Mouse (Mus musculus) fat pad, adult 2 months (tissue): Measurements from ENCODE around the gene Hoxa13.
A peak's percentile ranks its signal among the peaks of the same experiment; 100 is the strongest.

Source experiments
- DNase-seq: peaks from one replicate; pipeline ENCODE4 v3.0.0-alpha.2; 2011; ENCODE audit warnings: low read depth, low spot score; ENCODE audit errors: extremely low read depth

The Hoxa13 gene

GRCm38 (mm10) chr6:52260654-52261575, at the start of gene Hoxa13:
TSS of gene Hoxa13 (minus strand) at chr6:52260880.
- no peak for DNase-seq

- DNase-seq, result no peak
These were observed 49.7 kb upstream of the Hoxa13 start for GRCm38 (mm10) chr6:52310366-52310765.

- DNase-seq, result no peak
These were observed 49.1 kb upstream of the Hoxa13 start for GRCm38 (mm10) chr6:52309766-52310165.

DNA sequence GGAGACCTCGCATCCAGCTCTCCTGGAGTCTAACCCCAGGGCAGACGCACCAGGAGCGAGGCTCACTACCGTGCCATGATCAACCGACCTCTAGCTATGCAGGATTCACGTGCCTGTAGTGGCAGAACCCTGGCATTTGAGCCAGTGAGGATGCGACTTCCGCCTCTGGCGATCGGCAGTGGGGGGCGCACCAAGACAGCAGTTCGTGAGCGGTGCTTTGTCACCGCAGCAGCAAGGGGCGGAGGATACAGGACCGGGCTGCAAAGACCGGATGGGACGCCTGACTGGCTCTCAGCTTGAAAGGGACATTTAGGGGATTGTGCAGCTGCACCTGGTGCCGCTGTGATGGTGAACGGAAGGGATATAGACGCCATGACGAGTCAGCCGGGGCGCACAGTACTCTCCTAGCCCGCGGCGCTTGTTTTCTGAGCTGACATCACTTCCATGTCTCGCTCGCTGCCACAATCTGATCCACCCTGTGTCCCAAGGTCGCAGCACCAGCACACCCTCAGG, 45.3 kb upstream of the Hoxa13 start:
- no peak for DNase-seq

GRCm38 (mm10) chr6:52303426-52303825, 42.7 kb upstream of the Hoxa13 start:
- peak; percentile 4 for DNase-seq

- no peak for DNase-seq
These were observed 40.1 kb upstream of the Hoxa13 start for GRCm38 (mm10) chr6:52300806-52301205.

DNA sequence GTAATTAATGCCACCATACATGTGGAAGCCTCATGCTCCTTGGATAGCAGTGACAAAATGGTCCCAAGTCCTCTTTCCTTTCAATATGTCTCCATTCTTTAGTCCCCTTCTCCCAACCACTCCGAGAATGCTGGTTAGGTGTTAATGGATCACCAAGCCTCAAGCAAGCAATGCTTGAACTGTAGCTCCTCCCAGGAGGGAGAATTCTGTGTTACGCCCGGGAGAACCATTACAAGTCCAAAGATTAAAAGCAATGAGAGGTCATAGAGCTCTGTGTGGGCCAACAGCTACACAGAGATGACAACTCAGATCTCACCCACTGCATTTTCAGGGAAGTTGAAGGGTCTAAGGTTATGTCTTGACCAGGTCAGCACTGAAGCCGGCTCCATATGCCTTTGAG, 37.8 kb upstream of the Hoxa13 start:
- DNase-seq, result no peak

GRCm38 (mm10) chr6:52294616-52295015, 33.9 kb upstream of the Hoxa13 start:
- no peak for DNase-seq

DNA sequence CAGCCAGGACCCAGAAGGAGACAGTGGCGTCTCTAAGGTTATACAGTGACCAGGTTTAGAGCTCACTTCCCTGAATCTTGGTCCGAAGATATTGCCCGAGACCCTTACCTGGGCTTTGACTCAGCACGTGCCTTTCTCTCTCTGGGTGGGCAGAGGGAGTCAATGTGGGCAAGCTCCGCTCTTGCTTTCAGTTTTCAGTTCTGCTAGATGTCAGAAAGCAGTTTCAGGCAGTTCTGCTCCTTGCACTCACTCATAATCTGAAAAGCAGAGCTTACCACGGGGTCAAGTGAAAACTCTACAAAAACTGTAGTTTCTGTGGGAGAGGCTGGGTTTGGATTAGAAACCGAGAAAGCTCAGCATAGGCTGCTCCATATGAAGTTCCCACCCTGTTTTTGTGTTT, 31.6 kb upstream of the Hoxa13 start:
- DNase-seq, result no peak

- no peak for DNase-seq
These were observed 30.6 kb upstream of the Hoxa13 start for GRCm38 (mm10) chr6:52291021-52291860.

GRCm38 (mm10) chr6:52290186-52290585, 29.5 kb upstream of the Hoxa13 start:
- no peak for DNase-seq

DNA sequence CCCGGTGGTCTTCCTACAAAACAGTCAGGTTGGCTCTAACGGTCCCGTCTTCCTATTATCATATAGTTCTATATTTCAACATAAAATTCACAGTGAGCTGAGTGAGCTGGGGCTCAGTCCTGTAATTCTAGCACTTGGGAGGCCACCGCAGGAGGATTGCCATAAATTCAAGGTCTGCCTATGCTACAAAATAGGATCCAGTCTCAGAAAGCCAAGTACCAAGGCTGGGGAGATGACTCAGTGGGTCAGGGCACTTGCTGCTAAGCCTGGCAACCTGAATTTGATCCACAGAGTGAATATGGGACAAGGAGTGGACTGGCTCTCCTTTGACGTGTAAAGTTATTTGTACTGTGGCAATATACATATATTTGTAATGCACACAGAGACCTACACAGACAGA, 23.2 kb upstream of the Hoxa13 start:
- no peak for DNase-seq

DNA sequence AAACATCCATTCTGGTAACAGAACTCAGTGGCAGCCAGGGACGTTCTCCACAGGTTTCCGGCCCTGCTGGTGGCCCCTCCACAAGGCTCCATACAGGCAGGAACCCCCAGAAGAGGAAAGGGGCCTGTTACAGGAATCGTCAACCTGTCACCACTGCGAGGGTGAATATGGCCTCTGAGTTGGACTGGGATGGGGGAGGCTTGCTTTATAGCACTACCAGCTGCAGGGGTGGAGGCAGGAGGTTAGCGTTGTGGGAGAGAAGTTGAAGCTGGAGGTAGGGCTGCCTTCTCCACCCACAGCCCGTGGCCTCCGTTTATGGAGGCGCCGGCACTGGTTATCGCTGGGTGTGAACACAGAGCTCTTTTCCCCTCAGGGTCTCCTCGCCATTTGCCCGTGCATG, 20.4 kb upstream of the Hoxa13 start:
- DNase-seq, result no peak

- no peak for DNase-seq
These were observed 16.2 kb upstream of the Hoxa13 start for GRCm38 (mm10) chr6:52276920-52277319.

DNA sequence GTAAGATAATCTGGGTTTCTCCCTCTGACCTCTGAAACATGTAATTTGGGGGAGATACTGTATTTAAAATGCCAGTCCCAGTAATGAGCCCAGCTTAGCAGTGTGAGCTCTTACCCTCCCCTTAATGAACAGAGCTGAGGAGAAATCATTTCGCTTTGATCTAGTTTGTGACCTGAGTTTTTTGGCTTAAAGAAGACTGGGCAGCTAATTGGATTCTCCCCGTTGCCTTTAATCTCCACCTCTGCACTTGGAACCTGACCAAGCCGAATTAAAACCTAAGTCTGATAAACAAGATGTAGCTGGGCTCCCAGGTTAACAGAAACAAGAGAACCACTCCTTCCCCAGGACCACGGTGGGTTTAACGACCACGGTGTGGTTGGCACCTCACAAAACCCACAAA, 15.7 kb upstream of the Hoxa13 start:
- no peak for DNase-seq

DNA sequence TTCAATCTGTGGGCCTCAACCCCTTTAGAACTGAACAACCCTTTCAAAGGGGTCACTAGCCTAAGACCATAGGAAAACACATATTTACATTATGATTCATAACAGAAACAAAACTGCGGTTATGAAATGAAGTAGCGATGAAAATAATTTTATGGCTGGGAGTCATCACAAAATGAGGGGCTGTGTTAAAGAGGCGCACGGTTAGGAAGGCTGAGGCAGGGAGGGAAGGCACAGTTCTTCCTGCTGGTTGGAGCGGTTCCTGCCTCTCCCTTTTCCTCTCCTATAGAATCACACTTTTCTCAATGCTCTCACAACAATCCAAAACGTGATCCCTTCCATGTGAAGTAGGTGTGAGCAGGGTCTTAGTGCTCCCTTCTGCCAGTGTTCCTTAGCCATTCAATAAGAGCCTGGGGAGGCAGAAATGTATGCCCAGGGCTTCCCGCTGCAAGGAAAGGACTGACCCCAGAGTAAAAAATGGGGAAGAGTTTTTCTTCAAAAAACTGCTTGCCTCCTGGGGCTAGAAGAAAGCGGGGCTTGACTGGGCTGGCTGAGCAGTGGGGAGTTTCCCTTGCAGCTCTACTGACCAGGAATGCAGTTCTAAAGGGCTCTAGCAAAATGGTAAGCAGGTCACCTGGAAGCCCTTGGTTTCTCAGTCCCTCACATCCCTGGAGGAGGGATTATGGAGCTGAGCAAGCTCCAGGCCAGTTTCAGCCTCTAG, 15.0 kb upstream of the Hoxa13 start:
- DNase-seq, result no peak

DNA sequence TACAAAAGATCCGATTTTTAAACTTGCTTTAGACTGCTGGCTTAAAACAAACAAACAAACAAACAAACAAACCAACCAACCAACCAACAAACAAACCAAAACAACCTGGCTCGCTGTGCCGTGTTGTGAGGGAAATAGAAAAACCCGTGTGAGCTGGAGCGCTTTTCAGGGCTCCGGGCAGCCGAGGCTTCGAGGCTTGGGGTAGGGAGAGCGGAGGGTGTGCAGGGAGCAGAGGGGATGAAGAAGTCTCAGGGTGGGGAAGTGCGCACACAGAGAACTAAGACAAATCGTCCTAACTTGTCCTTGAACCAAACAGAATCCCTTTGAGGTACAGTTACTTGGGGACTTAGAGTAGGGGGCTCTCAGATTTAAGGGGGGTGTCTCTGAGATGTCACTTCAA, 13.9 kb upstream of the Hoxa13 start:
- DNase-seq, result no peak

DNA sequence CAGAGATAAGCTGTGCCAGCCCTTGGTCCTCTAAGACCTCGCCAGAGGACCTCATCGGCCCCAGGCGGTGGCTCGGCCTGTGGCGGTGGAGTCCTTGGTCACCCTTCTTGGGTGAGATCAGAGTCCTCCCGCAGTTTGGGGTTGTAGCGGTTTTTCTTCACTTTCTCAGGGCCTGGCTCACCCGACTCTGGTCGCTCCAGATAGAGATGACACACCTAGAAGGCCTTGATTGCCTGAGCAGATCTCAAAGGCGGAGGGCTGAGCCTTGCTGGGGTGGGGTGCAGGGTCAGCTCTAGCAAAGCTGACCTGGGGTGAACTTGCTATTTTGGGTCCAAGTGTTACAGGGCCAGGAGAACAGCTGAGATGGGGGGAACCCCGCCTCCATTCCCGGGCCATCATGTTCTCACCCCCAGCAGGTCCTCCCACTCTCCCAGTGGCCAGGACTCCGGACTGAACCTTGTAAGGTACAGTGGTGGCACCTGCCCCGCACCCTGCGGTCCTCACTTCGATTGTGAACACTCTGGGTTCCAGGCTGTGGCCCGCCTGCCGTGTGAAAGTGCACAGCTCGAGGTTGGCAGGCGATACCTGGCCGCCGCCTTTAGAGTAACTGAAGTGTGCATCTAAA, 13.1 kb upstream of the Hoxa13 start:
- DNase-seq, result no peak

DNA sequence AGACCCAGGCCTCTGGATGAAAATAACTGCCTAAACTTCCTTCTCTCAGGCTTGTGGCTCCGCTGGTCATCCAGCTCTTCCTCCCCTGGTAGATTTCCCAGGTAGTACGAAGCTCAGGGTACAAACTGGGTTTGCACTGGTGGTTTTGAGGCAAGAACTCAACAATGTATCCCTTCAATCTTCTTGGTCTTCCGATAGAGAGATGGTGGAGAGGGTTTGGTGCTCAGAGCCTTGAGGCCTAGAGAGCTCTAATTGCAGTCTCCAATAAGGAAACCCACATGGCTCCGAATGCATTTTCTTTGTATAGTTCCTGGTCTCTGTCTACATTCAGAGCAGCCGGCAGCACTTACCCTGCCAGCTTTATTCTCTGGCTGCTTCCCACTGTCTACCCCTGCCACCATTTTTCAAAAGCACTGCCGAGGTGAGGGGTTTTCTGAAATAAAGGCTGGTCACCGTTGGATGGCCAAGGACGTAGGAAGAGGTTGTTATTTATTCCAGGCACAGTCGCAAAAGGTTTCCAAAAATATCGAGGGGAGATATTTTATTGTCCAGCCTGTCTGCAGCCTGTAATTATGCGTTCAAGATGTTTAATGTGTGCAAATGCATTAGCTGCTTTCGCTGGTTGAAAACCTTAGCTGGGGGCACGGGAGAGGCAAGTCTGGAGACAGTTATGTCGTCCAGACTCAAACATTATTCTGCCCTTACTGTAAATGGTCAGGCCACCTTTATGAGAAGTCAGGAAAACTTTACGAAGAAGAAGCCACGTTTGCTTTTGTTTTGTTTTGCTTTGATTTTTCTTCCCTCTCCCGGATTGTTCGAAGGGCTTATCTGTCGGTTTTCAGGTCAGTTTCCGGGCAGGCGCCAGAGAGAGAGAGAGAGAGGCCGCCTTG, 12.3 kb upstream of the Hoxa13 start:
- no peak for DNase-seq
